Mouse (Mus musculus) myocyte (in vitro differentiated cells): Measurements from ENCODE around the gene Thap11. TPM values are rescaled to one million over a fixed set of nuclear protein-coding genes. Genes with fewer than 3 reads are reported as not detected.

ENCODE experiments used
- H3K27me3 ChIP-seq: one replicate; pipeline ENCODE4 v1.6.1; 2011; ENCODE audit not compliant: control insufficient read depth, insufficient read depth, insufficient read length
- H3K36me3 ChIP-seq: one replicate; pipeline ENCODE4 v1.6.1; 2011; ENCODE audit not compliant: control insufficient read depth, insufficient read depth
- H3K4me2 ChIP-seq: one replicate; pipeline ENCODE4 v1.6.1; 2011; ENCODE audit warnings: low read depth, control low read depth
- H3K4me3 ChIP-seq: one replicate; pipeline ENCODE4 v1.5.1; 2011; ENCODE audit warnings: mild to moderate bottlenecking, control low read depth, moderate library complexity
- H3K79me2 ChIP-seq: one replicate; pipeline ENCODE4 v1.6.1; 2011; ENCODE audit not compliant: control insufficient read depth, insufficient read depth
- H3ac ChIP-seq: one replicate; pipeline ENCODE4 v1.6.1; 2011; ENCODE audit not compliant: control insufficient read depth, insufficient read length
- CEBPB ChIP-seq: IDR thresholded peaks from 2 replicates; pipeline ENCODE4 v1.6.1; 2011; ENCODE audit warnings: mild to moderate bottlenecking, moderate library complexity; ENCODE audit not compliant: poor library complexity, insufficient read depth, severe bottlenecking
- E2F4 ChIP-seq: IDR thresholded peaks from one replicate; pipeline ENCODE4 v1.6.1; 2011; ENCODE audit warnings: mild to moderate bottlenecking, control low read depth, moderate library complexity; ENCODE audit not compliant: insufficient read depth
- MAX ChIP-seq: IDR thresholded peaks from one replicate; pipeline ENCODE4 v1.6.1; 2011; ENCODE audit warnings: low read depth, mild to moderate bottlenecking, control low read depth
- MYOD1 ChIP-seq, 3 experiments: IDR thresholded peaks; one replicate each; pipeline ENCODE4 v1.6.1; 2011; ENCODE audit warnings: control low read depth in 2 of 3, low read depth in 2 of 3, mild to moderate bottlenecking in 2 of 3, moderate library complexity in 1 of 3; ENCODE audit not compliant: insufficient read length in 2 of 3, control insufficient read depth in 1 of 3
- MYOG ChIP-seq, 3 experiments: IDR thresholded peaks; one replicate each; pipeline ENCODE4 v1.6.1; 2011; ENCODE audit warnings: control low read depth in 2 of 3, low read depth in 2 of 3, mild to moderate bottlenecking in 2 of 3; ENCODE audit not compliant: insufficient read length in 2 of 3, control insufficient read depth in 1 of 3, insufficient read depth in 1 of 3
- POLR2A ChIP-seq: IDR thresholded peaks from one replicate; pipeline ENCODE4 v1.6.1; 2011; ENCODE audit warnings: low read depth, mild to moderate bottlenecking, control low read depth, moderate library complexity; ENCODE audit not compliant: insufficient read length
- POLR2AphosphoS2 ChIP-seq: IDR thresholded peaks from one replicate; pipeline ENCODE4 v1.6.1; 2011; ENCODE audit warnings: low read depth, control low read depth; ENCODE audit not compliant: insufficient read length
- REST ChIP-seq: IDR thresholded peaks from one replicate; pipeline ENCODE4 v1.6.1; 2011; ENCODE audit warnings: mild to moderate bottlenecking, control low read depth, moderate library complexity; ENCODE audit not compliant: insufficient read depth, insufficient read length
- SRF ChIP-seq: IDR thresholded peaks from one replicate; pipeline ENCODE4 v1.6.1; 2011; ENCODE audit warnings: low read depth; ENCODE audit not compliant: control insufficient read depth, insufficient read length
- TCF12 ChIP-seq: IDR thresholded peaks from one replicate; pipeline ENCODE4 v1.6.1; 2011; ENCODE audit warnings: mild to moderate bottlenecking, control low read depth; ENCODE audit not compliant: poor library complexity, insufficient read depth, severe bottlenecking
- TCF3 ChIP-seq: IDR thresholded peaks from one replicate; pipeline ENCODE4 v1.6.1; 2011; ENCODE audit warnings: low read depth, control low read depth; ENCODE audit not compliant: insufficient read length
- USF1 ChIP-seq: IDR thresholded peaks from one replicate; pipeline ENCODE4 v1.6.1; 2011; ENCODE audit warnings: low read depth, mild to moderate bottlenecking, control low read depth, moderate library complexity
- polyA plus RNA-seq: library from polyadenylated mRNA; unstranded; fragments of >200 nt; fragmentation: generic; extraction: Trizol; gene quantifications from one replicate; pipeline ENCODE4 v1.2.1, GENCODE M21; 2012; ENCODE audit warnings: missing spikeins

Thap11 gene
- 49.0 TPM for polyA plus RNA-seq

DNA sequence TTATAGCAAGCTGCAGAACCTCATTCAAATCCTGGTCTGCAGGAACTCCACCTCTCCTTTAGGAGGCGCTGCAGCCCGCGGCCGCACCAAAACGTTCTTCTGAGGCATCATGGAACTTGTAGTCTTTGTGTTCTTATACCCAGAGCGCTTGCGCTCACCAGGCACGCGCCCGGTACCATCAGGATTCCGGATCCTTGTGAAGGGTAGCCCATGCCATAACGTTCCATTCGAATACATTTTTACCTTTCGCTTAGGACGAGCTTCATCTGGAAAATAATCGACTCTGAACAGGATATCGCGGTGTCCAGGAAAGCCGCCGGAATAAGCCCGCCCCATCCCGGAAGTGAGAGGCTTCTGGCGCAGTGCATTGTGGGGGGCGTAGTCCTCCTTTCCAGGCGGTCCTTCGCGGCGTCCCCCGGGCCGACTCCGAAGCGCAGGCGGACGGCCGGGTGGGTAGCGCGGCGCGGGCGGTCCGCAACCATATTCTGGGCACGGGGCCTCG is at the start of gene Thap11:
Gene Thap11 (plus strand): TSS at position 418 of the 502 bp plus-strand sequence.
- no peaks in the 10 kb centered on the region for H3K36me3 ChIP-seq
- TF ChIP-seq USF1: no peak
- peak; percentile 66 for TF ChIP-seq POLR2AphosphoS2
- peak in 1 of 3 experiments; percentile 3 for TF ChIP-seq MYOG (IDR thresholded peaks at IDR 0.05; ENCODE audit: control insufficient read depth in 1 of 3, insufficient read depth in 1 of 3, insufficient read length in 2 of 3, low read depth in 2 of 3)
- peak; percentile 66 for TF ChIP-seq POLR2A
- peak within 1 kb of the TSS; percentile 86 for H3ac ChIP-seq
- peak within 1 kb of the TSS; percentile 76 for H3K4me3 ChIP-seq
- no peaks in the 10 kb centered on the region for H3K27me3 ChIP-seq
- peaks cover 57% of the 10 kb centered on the region for H3K79me2 ChIP-seq
- H3K4me2 ChIP-seq: peak within 1 kb of the TSS; percentile 95

- H3K79me2 ChIP-seq: peaks cover 34% of the 10 kb centered on the region
- peaks cover 6% of the 10 kb centered on the region for H3K36me3 ChIP-seq
- H3K4me3 ChIP-seq: no peak overlapping the region
- no peak for TF ChIP-seq TCF3
- TF ChIP-seq REST: no peak
- TF ChIP-seq MYOG (IDR thresholded peaks at IDR 0.05; ENCODE audit: control insufficient read depth in 1 of 3, insufficient read depth in 1 of 3, insufficient read length in 2 of 3, low read depth in 2 of 3): no peak
- TF ChIP-seq CEBPB: no peak
- TF ChIP-seq USF1: no peak
- no peak overlapping the region for H3ac ChIP-seq
- H3K4me2 ChIP-seq: no peak overlapping the region
- no peaks in the 10 kb centered on the region for H3K27me3 ChIP-seq
Measured at GRCm38 (mm10) chr8:105805346-105805745, 49.6 kb upstream of the Thap11 start.

GRCm38 (mm10) chr8:105805964-105806363 is 49.0 kb upstream of the Thap11 start:
- Histone ChIP-seq H3K4me3 (no peak overlapping the region), H3ac (no peak overlapping the region), H3K27me3 (no peaks in the 10 kb centered on the region), H3K36me3 (peaks cover 6% of the 10 kb centered on the region), H3K79me2 (peaks cover 38% of the 10 kb centered on the region), H3K4me2 (no peak overlapping the region)
- TF ChIP-seq MAX: no peak
- TF ChIP-seq CEBPB: no peak
- TF ChIP-seq USF1: no peak
- TF ChIP-seq SRF: no peak
- TF ChIP-seq TCF12: no peak
- TF ChIP-seq MYOD1 (IDR thresholded peaks at IDR 0.05; ENCODE audit: control insufficient read depth in 1 of 3, insufficient read length in 2 of 3, low read depth in 2 of 3): no peak
- TF ChIP-seq POLR2A: no peak
- TF ChIP-seq POLR2AphosphoS2: no peak
- no peak for TF ChIP-seq TCF3
- no peak for TF ChIP-seq REST
- no peak for TF ChIP-seq MYOG (IDR thresholded peaks at IDR 0.05; ENCODE audit: control insufficient read depth in 1 of 3, insufficient read depth in 1 of 3, insufficient read length in 2 of 3, low read depth in 2 of 3)
- no peak for TF ChIP-seq E2F4

DNA sequence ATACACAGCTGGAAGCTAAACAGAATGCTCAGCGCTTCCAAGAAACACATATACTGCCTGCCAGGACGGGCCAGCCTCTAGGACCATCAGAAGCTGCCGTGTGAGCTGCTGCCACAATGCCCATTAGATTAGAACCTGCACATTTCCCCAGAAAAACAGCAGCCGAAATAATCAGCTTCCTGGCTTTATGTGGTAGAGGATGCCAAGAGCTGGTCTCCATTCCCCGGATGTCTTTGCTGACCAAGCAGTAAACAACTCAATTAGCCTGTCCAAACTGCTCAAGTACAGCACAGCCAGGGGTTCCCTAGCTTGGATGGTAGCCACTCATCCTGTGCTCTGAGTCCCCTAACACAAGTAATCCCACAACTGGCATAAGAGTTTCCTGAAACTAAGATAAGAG is 47.2 kb upstream of the Thap11 start:
- Histone ChIP-seq H3K27me3 (no peaks in the 10 kb centered on the region), H3K79me2 (peaks cover 42% of the 10 kb centered on the region), H3K4me2 (peak overlapping the region; percentile 15), H3K4me3 (no peak overlapping the region), H3K36me3 (peaks cover 6% of the 10 kb centered on the region), H3ac (no peak overlapping the region)
- TF ChIP-seq POLR2AphosphoS2 (no peak), TCF3 (no peak), TCF12 (no peak), SRF (no peak), POLR2A (no peak), MYOG (IDR thresholded peaks at IDR 0.05; ENCODE audit: control insufficient read depth in 1 of 3, insufficient read depth in 1 of 3, insufficient read length in 2 of 3, low read depth in 2 of 3) (no peak), USF1 (no peak), MYOD1 (IDR thresholded peaks at IDR 0.05; ENCODE audit: control insufficient read depth in 1 of 3, insufficient read length in 2 of 3, low read depth in 2 of 3) (no peak)

DNA sequence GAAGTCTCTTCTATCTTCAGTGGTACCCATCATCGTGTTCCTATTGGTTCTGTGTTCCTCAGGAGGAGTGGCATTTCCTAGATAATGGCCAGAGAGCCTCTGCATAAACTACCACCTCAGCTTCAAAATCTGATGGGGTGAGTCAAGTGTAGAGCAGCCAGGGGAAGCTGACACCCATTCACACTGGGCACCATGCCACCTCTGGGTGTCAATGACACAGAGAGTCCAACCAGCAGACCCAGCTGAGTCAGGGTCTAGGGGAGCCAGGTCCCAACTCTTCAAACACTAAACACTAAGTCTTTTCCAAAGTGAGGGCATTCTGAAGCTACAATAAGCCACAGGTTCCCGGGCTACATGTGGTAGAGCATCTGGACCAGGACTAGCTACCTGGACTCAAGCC is 46.5 kb upstream of the Thap11 start:
- TF ChIP-seq POLR2AphosphoS2 (no peak), TCF12 (no peak), SRF (no peak)
- no peak overlapping the region for H3ac ChIP-seq
- H3K79me2 ChIP-seq: peaks cover 40% of the 10 kb centered on the region
- no peak overlapping the region for H3K4me2 ChIP-seq
- peaks cover 6% of the 10 kb centered on the region for H3K36me3 ChIP-seq
- no peak overlapping the region for H3K4me3 ChIP-seq
- H3K27me3 ChIP-seq: no peaks in the 10 kb centered on the region
